Mouse (Mus musculus): Measurements from ENCODE around the gene 2310009B15Rik. TPM values are rescaled to one million over a fixed set of nuclear protein-coding genes. Genes with fewer than 3 reads are reported as not detected.
A peak's percentile ranks its signal among the peaks of the same experiment; 100 is the strongest.
"Not testable (repeated sequence)": the region's sequence is repeated elsewhere in the genome, so short reads cannot be mapped to it uniquely, and the experiment has no call there.

The 2310009B15Rik gene
- polyA plus RNA-seq (2012; rRNA removed) (10.1 and 10.9 TPM in 2 replicates), polyA plus RNA-seq (2014; fragmentation: Nextera tagmentation; extraction: Ambion mirVana) (13.1 and 17.3 TPM in 2 replicates)

DNA sequence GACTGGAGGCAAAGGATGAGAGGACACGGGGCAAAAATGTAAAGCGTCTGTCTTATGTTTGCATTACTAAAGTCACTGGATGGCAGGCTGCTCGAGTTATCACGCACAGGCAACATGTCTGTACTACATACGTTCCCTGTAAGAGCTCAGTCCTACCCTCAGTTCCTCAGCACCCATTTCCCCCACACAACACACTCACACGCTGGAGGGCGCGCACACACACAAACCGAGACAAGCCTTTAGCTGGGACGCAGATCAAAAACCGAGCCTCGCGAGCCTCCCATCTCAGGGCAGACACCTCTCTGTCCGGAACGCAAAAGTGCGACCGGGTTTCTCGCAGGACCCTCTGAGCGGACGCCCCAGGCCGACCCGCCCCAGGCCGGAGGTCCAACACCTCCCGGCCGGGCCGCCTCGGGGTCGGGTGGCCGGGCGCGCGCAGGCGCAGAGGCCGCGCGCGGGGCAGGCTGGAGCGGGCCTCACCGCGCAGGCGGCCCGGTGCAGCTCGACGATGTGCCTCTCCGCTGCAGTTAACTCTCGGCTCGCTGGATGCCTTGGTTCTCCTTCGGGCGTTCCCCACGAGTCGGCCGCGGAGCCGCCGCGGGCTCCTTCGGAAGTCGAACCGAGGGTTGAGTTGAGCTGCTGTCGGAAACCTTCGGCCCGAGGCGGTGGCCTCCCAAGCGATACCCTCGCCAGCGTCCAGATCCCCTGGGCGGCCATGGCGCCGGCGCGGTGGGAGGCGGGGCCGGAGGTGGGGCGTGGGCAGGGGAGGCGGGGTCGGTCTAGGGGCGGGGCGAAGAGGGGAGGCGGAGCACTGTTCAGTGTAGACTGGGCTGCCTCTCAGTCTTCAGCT is at the start of gene 2310009B15Rik:
TSS of gene 2310009B15Rik (minus strand) at position 752 of the 850 bp plus-strand sequence.
- peak within 1 kb of the TSS; percentile 32; the same call in 1 of the 2 replicates for H3K9ac ChIP-seq (replicated peaks)
- peak within 1 kb of the TSS; percentile 54 to 69 for H3K4me3 ChIP-seq (ENCODE audit: insufficient read depth in 1 of 2, low read depth in 2 of 2, low read length in 2 of 2)
- H3K36me3 ChIP-seq (replicated peaks; ENCODE audit: control insufficient read depth, insufficient read depth, low read depth); H3K4me1 ChIP-seq (replicated peaks; ENCODE audit: control insufficient read depth in 2 of 2, insufficient read depth in 2 of 2, low read length in 1 of 2); H3K9me3 ChIP-seq (ENCODE audit: control insufficient read depth, low read length); H3K27ac ChIP-seq; H3K27me3 ChIP-seq (ENCODE audit: control insufficient read depth, insufficient read depth, low read length): not testable (repeated sequence)
- ATAC-seq (ENCODE audit: insufficient read depth) (peak; percentile 99), DNase-seq (ENCODE audit: low read depth in 3 of 3, low spot score in 3 of 3) (peak; percentile 35 to 54 (median 43))
- H3K4me2 ChIP-seq (ENCODE audit: low read depth) = peak within 1 kb of the TSS; percentile 59
- 0% methylated on average over 38 of the region's 79 CpGs for WGBS (ENCODE audit: insufficient replicate concordance)

DNA sequence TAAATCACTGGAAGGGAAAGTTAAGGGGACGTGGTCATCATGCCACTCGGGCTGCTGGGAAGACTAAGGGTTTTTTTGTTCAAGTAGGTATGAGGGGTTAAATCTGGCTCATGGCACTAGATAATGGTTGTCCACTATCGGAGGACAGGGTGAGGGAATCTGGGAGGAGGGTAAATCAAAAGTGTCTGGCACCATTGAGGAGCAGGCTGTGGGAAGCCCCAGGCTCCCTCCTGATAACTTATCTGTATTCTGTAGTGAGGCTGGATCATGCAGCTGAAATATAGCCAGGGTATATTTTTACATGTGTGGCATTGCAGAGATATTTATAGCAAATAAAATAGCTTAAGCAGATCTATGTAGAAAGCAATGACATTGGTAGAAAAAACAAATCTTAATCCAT is 49.6 kb upstream of the 2310009B15Rik start:
- H3K27me3 ChIP-seq (ENCODE audit: control insufficient read depth, insufficient read depth, low read length) = no peaks in the 10 kb centered on the region
- TF ChIP-seq EP300 (IDR thresholded peaks at IDR 0.05; ENCODE audit: low read depth) (no peak), CTCF (IDR thresholded peaks at IDR 0.05; ENCODE audit: low read depth) (no peak)
- no peak overlapping the region for H3K27ac ChIP-seq
- H3K36me3 ChIP-seq (replicated peaks; ENCODE audit: control insufficient read depth, insufficient read depth, low read depth) = no peaks in the 10 kb centered on the region
- no peaks in the 10 kb centered on the region for H3K9me3 ChIP-seq (ENCODE audit: control insufficient read depth, low read length)
- no peak overlapping the region for H3K4me3 ChIP-seq (ENCODE audit: insufficient read depth in 1 of 2, low read depth in 2 of 2, low read length in 2 of 2)
- no peak overlapping the region for H3K9ac ChIP-seq (replicated peaks)
- 44% methylated on average over 3 of the region's 3 CpGs for WGBS (ENCODE audit: insufficient replicate concordance)
- no peak for DNase-seq (ENCODE audit: low read depth in 3 of 3, low spot score in 3 of 3)
- no peak for ATAC-seq (ENCODE audit: insufficient read depth)
- H3K4me1 ChIP-seq (replicated peaks; ENCODE audit: control insufficient read depth in 2 of 2, insufficient read depth in 2 of 2, low read length in 1 of 2) = no peaks in the 10 kb centered on the region
- H3K4me2 ChIP-seq (ENCODE audit: low read depth) = no peak overlapping the region

DNA sequence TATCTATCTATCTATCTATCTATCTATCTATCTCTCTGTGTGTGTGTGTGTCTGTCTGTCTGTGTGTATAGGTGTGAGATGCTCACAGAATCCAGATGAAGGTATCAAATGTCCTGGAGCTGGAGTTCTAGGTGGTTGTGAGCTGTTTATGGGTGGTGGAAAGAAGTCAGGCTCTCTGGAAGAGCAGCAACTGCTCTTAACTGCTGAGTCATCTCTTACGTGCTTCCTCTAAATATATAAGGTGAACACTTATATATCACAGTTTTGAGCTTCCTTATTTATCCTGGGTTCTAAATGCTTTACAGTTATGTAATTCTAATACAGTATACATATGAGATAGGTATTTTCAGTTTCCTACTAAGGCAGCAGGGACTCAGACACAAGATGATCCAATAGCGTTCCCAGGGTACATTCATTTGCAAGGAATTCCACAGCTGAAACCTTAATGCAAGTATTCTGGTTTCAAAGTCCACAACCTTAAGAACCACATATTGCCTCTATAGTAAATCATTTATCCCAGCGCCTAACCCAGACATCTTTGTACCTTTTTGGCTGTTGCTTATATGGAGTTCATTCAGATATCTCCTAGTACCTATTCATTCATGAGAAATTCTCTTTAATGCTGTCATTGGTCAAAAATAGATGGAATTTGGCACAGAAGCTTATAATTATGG is 48.6 kb upstream of the 2310009B15Rik start:
- ATAC-seq (ENCODE audit: insufficient read depth) = no peak
- TF ChIP-seq EP300 (IDR thresholded peaks at IDR 0.05; ENCODE audit: low read depth) (no peak), CTCF (IDR thresholded peaks at IDR 0.05; ENCODE audit: low read depth) (no peak)
- WGBS (ENCODE audit: insufficient replicate concordance) = 63% methylated on average over 3 of the region's 3 CpGs
- Histone ChIP-seq H3K9ac (replicated peaks) (no peak overlapping the region), H3K4me1 (replicated peaks; ENCODE audit: control insufficient read depth in 2 of 2, insufficient read depth in 2 of 2, low read length in 1 of 2) (no peaks in the 10 kb centered on the region), H3K4me2 (ENCODE audit: low read depth) (no peak overlapping the region), H3K9me3 (ENCODE audit: control insufficient read depth, low read length) (no peaks in the 10 kb centered on the region), H3K4me3 (ENCODE audit: insufficient read depth in 1 of 2, low read depth in 2 of 2, low read length in 2 of 2) (no peak overlapping the region), H3K36me3 (replicated peaks; ENCODE audit: control insufficient read depth, insufficient read depth, low read depth) (no peaks in the 10 kb centered on the region), H3K27ac (no peak overlapping the region), H3K27me3 (ENCODE audit: control insufficient read depth, insufficient read depth, low read length) (no peaks in the 10 kb centered on the region)
- DNase-seq (ENCODE audit: low read depth in 3 of 3, low spot score in 3 of 3) = no peak

DNA sequence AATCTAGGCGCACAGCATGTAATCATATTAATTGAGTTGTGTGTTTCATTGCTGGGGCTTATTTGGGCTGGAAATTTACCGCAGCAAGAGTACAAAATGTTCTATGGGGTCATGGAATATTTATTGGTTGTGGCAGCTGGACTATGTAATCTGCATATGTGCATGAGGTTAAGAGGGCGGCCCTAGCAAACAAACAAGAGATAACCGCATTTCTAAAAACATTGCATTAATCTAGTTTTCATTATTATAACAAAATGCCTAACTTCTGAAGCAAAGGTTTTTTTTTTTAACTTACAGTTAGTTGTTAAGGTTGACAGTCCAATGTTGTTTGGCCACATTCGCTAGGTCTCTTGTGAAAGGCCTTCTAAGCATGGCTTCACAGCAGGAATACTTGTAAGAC is 47.2 kb upstream of the 2310009B15Rik start:
- Histone ChIP-seq H3K4me1 (replicated peaks; ENCODE audit: control insufficient read depth in 2 of 2, insufficient read depth in 2 of 2, low read length in 1 of 2) (no peaks in the 10 kb centered on the region), H3K27me3 (ENCODE audit: control insufficient read depth, insufficient read depth, low read length) (no peaks in the 10 kb centered on the region), H3K9ac (replicated peaks) (no peak overlapping the region), H3K36me3 (replicated peaks; ENCODE audit: control insufficient read depth, insufficient read depth, low read depth) (no peaks in the 10 kb centered on the region), H3K4me3 (ENCODE audit: insufficient read depth in 1 of 2, low read depth in 2 of 2, low read length in 2 of 2) (no peak overlapping the region), H3K4me2 (ENCODE audit: low read depth) (no peak overlapping the region), H3K27ac (no peak overlapping the region), H3K9me3 (ENCODE audit: control insufficient read depth, low read length) (no peaks in the 10 kb centered on the region)
- DNase-seq (ENCODE audit: low read depth in 3 of 3, low spot score in 3 of 3) (no peak), ATAC-seq (ENCODE audit: insufficient read depth) (no peak)
- TF ChIP-seq CTCF (IDR thresholded peaks at IDR 0.05; ENCODE audit: low read depth) (no peak), EP300 (IDR thresholded peaks at IDR 0.05; ENCODE audit: low read depth) (no peak)
- 73% methylated on average over 5 of the region's 5 CpGs for WGBS (ENCODE audit: insufficient replicate concordance)

DNA sequence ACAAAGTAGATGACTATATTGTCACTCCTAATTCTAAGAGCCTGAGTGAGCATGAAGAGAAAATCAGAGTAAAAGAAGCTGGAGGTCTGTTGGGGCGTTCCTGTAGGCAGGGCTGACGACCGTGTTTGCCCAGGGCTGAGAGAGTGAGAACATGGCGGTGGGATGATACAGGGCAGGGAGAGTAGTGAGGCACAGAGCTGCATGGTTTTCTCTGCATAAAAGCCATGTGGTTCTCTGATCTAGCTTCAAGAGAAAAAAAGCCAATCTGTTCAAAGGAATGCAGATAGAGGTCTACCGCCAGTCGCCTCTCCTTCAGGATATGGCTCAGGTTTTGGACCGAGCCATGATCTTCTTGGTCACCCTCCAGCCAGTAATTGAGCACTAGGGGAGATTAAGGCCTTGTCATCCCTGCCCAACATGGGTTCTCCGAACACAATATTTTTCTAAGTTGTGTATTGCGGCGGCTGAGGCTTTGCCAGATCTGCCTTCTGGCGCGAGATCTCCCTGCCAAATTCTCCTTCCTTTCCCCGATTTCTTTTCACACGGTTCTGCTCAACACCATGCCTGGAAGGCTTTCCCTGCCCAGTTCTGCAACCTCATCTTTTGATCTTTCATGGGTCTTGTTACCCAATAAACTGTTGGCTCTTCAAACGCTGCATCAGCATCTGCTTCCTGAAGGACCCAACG is 44.9 kb upstream of the 2310009B15Rik start:
- Histone ChIP-seq H3K9ac (replicated peaks) (no peak overlapping the region), H3K4me2 (ENCODE audit: low read depth) (no peak overlapping the region), H3K27ac (no peak overlapping the region), H3K4me3 (ENCODE audit: insufficient read depth in 1 of 2, low read depth in 2 of 2, low read length in 2 of 2) (no peak overlapping the region), H3K27me3 (ENCODE audit: control insufficient read depth, insufficient read depth, low read length) (no peaks in the 10 kb centered on the region), H3K9me3 (ENCODE audit: control insufficient read depth, low read length) (no peaks in the 10 kb centered on the region), H3K4me1 (replicated peaks; ENCODE audit: control insufficient read depth in 2 of 2, insufficient read depth in 2 of 2, low read length in 1 of 2) (no peaks in the 10 kb centered on the region), H3K36me3 (replicated peaks; ENCODE audit: control insufficient read depth, insufficient read depth, low read depth) (no peaks in the 10 kb centered on the region)
- WGBS (ENCODE audit: insufficient replicate concordance) = 75% methylated on average over 16 of the region's 16 CpGs
- DNase-seq (ENCODE audit: low read depth in 3 of 3, low spot score in 3 of 3) = no peak
- no peak for ATAC-seq (ENCODE audit: insufficient read depth)
- TF ChIP-seq CTCF (IDR thresholded peaks at IDR 0.05; ENCODE audit: low read depth) (no peak), EP300 (IDR thresholded peaks at IDR 0.05; ENCODE audit: low read depth) (no peak)

All from liver, embryonic 14.5 days (tissue).